Mouse (Mus musculus): ENCODE measurements around the gene Ang.

Ang gene

GRCm38 (mm10) chr14:51127648-51128258 lies 36.8 kb downstream of the Ang start:
- peak; percentile 67 to 83 for DNase-seq (ENCODE audit: low spot score in 2 of 2)

- peak; percentile 56 to 66 for DNase-seq (ENCODE audit: low spot score in 2 of 2)
These were observed 38.0 kb downstream of the Ang start for GRCm38 (mm10) chr14:51128775-51129623.

DNA sequence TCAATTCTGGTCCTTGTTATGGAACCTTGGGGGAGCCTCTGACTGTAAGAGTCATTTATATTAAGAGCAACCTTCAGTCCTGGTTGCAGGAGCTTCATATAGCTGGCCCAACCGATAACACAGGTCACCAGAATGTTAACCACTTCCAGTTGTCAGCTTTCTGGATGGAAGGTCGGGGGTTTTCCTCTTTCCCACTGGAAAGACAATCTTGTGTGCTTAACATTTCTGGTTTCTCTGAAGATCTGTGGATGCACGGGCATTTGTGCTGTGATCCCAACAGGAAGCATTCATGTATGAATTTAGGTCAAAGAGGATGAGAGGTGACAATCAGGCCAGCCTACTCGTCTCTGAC lies 38.6 kb downstream of the Ang start:
- DNase-seq (ENCODE audit: low spot score in 2 of 2): peak in 1 of 2 experiments; percentile 31

GRCm38 (mm10) chr14:51130315-51130940 lies 39.5 kb downstream of the Ang start:
- peak; percentile 46 for DNase-seq (ENCODE audit: low spot score in 2 of 2)

DNA sequence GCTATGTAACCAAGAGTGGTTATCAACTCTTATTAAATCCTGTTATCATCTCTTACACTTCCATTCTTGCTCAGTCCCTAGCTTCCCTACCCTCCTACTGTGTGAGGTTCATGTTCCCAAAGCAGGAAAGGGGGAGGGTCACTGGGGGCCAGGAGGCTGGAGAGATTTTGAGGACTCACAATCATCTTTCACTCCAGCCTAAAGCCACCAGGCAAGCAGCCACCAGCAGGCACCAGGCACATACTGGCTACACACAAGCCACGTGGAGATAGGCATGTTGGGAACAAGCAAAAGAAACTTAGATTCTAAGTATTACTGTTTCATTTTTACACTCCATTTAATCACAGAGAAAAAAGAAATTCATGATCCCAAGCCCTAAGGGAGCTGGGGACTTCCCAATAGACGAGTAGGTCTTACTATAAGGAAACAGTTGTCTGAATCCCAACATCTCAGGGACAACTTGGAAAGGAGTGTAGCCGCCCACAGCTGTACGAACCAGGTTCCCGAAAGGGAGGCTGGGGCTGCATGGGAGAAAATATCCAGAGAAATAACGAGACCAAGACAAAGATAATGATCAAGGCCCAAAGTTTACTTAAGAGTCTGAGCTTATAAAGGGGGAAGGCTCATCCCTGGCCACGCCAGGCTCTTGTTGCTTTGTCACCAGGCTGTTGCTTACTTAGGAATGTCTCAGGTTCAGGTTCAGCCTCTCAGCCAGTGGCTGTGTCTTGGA lies 40.3 kb downstream of the Ang start:
- DNase-seq (ENCODE audit: low spot score in 2 of 2): peak; percentile 36 to 45

- DNase-seq (ENCODE audit: low spot score in 2 of 2): no peak
These were observed 41.4 kb downstream of the Ang start for GRCm38 (mm10) chr14:51132372-51132771.

- no peak for DNase-seq (ENCODE audit: low spot score in 2 of 2)
These were observed 49.4 kb downstream of the Ang start for GRCm38 (mm10) chr14:51140342-51140741.

GRCm38 (mm10) chr14:51142119-51142518 lies 51.2 kb downstream of the Ang start:
- no peak for DNase-seq (ENCODE audit: low spot score in 2 of 2)

DNA sequence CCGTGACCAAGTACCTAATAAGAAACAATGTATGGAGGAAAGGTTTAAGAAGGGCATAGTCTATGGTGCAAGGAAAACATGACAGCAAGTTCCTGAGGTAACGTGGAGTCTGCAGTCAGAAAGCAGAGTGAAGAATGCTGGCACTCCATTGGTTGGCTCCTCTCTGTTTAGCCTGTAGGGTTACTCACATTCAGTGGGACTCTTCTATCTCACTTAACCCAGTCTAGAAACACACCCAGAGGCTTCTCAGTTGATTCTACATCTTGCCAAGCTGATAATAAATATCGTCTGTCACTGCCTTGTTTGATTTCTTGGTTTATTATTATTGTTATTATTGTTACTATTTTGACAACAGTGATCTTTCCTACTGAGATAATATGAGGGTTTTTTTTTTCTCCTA lies 51.6 kb downstream of the Ang start:
- DNase-seq (ENCODE audit: low spot score in 2 of 2): no peak

- DNase-seq (ENCODE audit: low spot score in 2 of 2): no peak
These were observed 52.3 kb downstream of the Ang start for GRCm38 (mm10) chr14:51143287-51143686.

DNA sequence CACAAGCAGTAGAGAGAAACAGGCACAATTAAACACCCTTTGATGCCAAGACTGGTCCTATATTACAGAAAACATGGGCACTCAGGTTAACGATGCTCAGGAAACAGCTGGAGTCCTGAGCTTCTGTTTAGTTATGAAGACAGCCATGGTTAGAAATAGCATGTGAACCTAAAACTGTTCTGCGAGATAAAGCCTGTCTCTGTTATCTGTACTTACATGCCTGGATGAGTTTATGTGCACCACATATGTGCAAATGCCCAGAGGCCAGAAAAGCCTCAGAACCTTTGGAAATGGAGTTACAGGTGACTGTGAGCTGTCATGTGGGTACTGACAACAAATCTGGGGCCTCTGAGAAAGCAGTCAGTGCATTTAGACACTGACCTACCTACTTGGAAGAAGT lies 53.0 kb downstream of the Ang start:
- DNase-seq (ENCODE audit: low spot score in 2 of 2): peak in 1 of 2 experiments; percentile 33

DNA sequence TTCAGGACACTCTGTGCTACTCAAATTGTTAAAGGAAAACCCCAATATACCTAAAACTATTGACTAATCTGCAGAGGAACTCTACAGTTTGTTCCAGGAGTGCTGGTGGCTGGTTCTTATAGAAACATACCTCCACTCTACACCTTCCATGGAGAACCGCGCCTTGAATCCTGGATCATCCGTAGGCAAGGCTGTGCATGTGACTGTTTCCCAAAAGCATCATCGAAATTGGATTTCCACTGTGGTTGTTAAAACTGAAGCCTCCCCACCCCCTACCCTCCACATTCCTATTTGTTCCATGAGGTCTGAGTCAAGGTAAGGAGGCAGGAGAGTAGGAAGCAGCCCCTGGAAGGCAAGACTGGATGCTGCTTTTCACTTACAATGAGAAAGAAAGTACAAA lies 53.5 kb downstream of the Ang start:
- DNase-seq (ENCODE audit: low spot score in 2 of 2): no peak

DNA sequence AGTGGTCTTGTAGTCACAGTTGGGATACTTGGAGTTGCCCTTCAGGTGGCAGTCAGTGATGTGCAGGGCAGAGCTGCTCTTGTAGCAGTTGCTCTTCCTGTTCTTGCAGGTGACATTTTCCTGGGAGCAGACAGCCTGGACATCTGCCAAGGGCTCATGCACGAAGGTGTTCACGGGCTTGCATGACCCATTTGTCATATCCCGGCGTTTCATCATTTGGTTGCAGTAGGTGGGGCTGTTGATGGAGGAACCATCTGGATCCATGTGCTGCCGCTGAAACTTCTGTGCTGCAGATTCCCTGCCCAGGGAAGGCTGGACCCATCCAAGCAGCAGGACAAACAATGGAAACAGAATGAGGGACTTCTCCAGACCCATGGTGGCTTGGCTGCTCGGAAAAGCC lies 54.6 kb downstream of the Ang start:
- no peak for DNase-seq (ENCODE audit: low spot score in 2 of 2)

DNA sequence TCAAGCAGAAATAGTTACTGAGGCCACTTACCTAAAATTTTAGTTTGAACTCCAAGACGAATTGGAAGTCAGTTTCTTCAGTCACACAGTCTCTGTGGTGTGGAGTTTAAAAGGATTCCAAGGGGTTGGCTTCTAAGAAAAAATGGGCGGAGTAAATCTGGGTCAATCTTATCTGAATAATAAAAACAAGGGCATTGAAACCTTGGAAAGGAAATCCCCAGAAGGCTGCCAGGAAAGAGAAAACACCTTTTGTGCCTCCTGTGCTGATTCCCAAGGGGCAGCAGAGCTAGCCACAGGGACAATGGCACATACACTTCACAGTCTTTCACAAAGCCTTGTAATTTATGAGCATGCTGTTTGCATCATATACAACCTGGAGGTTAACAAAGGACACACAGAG lies 55.7 kb downstream of the Ang start, which contains the start of gene Rnase1:
Rnase1 (minus strand) TSS at position 101 of the 400 bp plus-strand sequence.
- no peak for DNase-seq (ENCODE audit: low spot score in 2 of 2)

GRCm38 (mm10) chr14:51148006-51148405 lies 57.1 kb downstream of the Ang start:
- no peak for DNase-seq (ENCODE audit: low spot score in 2 of 2)

DNA sequence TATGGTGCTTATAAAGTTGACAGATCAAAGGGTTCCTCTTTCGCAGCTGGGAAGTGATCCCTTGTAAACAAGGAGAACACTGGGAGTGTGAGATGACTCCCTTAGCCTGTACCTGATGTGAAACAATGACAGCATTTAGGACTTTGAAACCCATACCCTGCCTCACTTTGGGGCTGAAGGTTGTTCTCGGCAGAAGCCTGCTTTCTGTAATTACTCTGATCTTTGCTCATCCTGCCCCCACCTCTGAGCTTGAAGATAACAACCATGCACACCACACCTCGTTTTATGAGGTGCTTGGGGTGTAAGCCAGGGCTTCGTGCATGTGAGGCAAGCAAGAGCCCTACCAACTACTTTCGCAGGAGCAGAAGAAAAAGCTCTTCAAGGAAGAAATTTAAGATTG lies 58.2 kb downstream of the Ang start:
- DNase-seq (ENCODE audit: low spot score in 2 of 2): no peak

- no peak for DNase-seq (ENCODE audit: low spot score in 2 of 2)
These were observed 59.4 kb downstream of the Ang start for GRCm38 (mm10) chr14:51150206-51150831.

All from spleen, postnatal 10 days (tissue).